Mouse (Mus musculus) limb, embryonic 14.5 days (tissue): ENCODE results near the gene Gm11562. TPM values are rescaled to one million over a fixed set of nuclear protein-coding genes. Genes with fewer than 3 reads are reported as not detected.
"Not testable (repeated sequence)": the region's sequence is repeated elsewhere in the genome, so short reads cannot be mapped to it uniquely, and the experiment has no call there.

Experiments
- ATAC-seq: fragments of 200-750 bp; cut with Nextera tagmentation; 2 replicates; pipeline ENCODE4 v1.8.0; 2017; ENCODE audit warnings: low read depth, moderate number of reproducible peaks, moderate TSS enrichment; ENCODE audit not compliant: low FRiP score
- DNase-seq: peaks from one replicate; pipeline ENCODE4 v3.0.0-alpha.2; 2015; ENCODE audit warnings: low spot score
- H3K27ac ChIP-seq: fragments of 300-500 bp; sonication (generic); replicated peaks from 2 replicates; pipeline ENCODE4 v1.5.1; 2014; ENCODE audit warnings: low read depth, mild to moderate bottlenecking, low read length, moderate library complexity, mixed read lengths
- H3K27me3 ChIP-seq: fragments of 300-500 bp; sonication (generic); 2 replicates; pipeline ENCODE4 v1.6.1; 2014; ENCODE audit warnings: low read length, mixed read lengths; ENCODE audit not compliant: control insufficient read depth, insufficient read depth
- H3K36me3 ChIP-seq: fragments of 300-500 bp; sonication (generic); 2 replicates; pipeline ENCODE4 v1.6.1; 2014; ENCODE audit warnings: mild to moderate bottlenecking, low read length, moderate library complexity, mixed read lengths; ENCODE audit not compliant: control insufficient read depth, insufficient read depth
- H3K4me1 ChIP-seq: fragments of 300-500 bp; sonication (generic); 2 replicates; pipeline ENCODE4 v1.6.1; 2014; ENCODE audit warnings: antibody characterized with exemption, low read length, mixed read lengths; ENCODE audit not compliant: control insufficient read depth, insufficient read depth
- H3K4me2 ChIP-seq: fragments of 300-500 bp; sonication (generic); replicated peaks from 2 replicates; pipeline ENCODE4 v1.6.1; 2014; ENCODE audit warnings: low read depth, mild to moderate bottlenecking, low read length, moderate library complexity; ENCODE audit not compliant: severe bottlenecking
- H3K4me3 ChIP-seq: fragments of 300-500 bp; sonication (generic); replicated peaks from 2 replicates; pipeline ENCODE4 v1.5.1; 2014; ENCODE audit warnings: low read length
- H3K9ac ChIP-seq: fragments of 300-500 bp; sonication (generic); 2 replicates; pipeline ENCODE4 v1.6.1; 2014; ENCODE audit warnings: mild to moderate bottlenecking, low read depth, low read length, moderate library complexity; ENCODE audit not compliant: severe bottlenecking
- H3K9me3 ChIP-seq: fragments of 300-500 bp; sonication (generic); 2 replicates; pipeline ENCODE4 v1.6.1; 2016; ENCODE audit warnings: low read length; ENCODE audit not compliant: control insufficient read depth
- POLR2A ChIP-seq: fragments of 200-500 bp; IDR thresholded peaks from 2 replicates; pipeline ENCODE4 v1.8.0; 2012; ENCODE audit warnings: inconsistent platforms, mild to moderate bottlenecking, moderate library complexity, borderline replicate concordance; ENCODE audit not compliant: insufficient read depth, insufficient read length; ENCODE audit errors: extremely low read depth
- WGBS: fragments of 180-500 bp; shearing (Covaris S2); extraction: QIAGEN DNeasy Blood & Tissue Kit; methylation state at CpG from one replicate; pipeline ENCODE4 v1.1.7; 2014; 5-methylcytosine and 5-hydroxymethylcytosine counted together
- polyA plus RNA-seq, 2 experiments: library from polyadenylated mRNA; depleted of rRNA in 1 of 2; stranded (reverse) in 1 of 2; unstranded in 1 of 2; fragments of >200 nt; fragmentation: Nextera tagmentation in 1 of 2; extraction: Ambion mirVana in 1 of 2; gene quantifications; 2 replicates each; pipeline versions ENCODE4 v1.2.1 to v1.2.3; 2012 to 2014

Gm11562 gene
- polyA plus RNA-seq, 2 experiments = not detected

- Histone ChIP-seq H3K27me3 (no peaks in the 10 kb centered on the region), H3K9ac (no peak overlapping the region), H3K27ac (no peak overlapping the region), H3K4me3 (no peak overlapping the region), H3K36me3 (no peaks in the 10 kb centered on the region), H3K4me2 (no peak overlapping the region), H3K4me1 (no peaks in the 10 kb centered on the region), H3K9me3 (no peaks in the 10 kb centered on the region)
- TF ChIP-seq POLR2A = no peak
- no peak for ATAC-seq
- DNase-seq = no peak
- WGBS = 58% methylated on average over 1 of the region's 1 CpGs
Measured at GRCm38 (mm10) chr11:99609126-99609525, 11.1 kb downstream of the Gm11562 start.

- not testable (repeated sequence) for ATAC-seq, H3K4me3 ChIP-seq, H3K9ac ChIP-seq, H3K9me3 ChIP-seq, H3K27me3 ChIP-seq, H3K36me3 ChIP-seq, H3K4me1 ChIP-seq, H3K27ac ChIP-seq, DNase-seq, H3K4me2 ChIP-seq
- 48% methylated on average over 1 of the region's 1 CpGs for WGBS
Measured at GRCm38 (mm10) chr11:99603208-99603607, 17.0 kb downstream of the Gm11562 start, which contains the start of gene Gm11938. Gene Gm11938, minus strand, starts transcription at chr11:99603308.

DNA sequence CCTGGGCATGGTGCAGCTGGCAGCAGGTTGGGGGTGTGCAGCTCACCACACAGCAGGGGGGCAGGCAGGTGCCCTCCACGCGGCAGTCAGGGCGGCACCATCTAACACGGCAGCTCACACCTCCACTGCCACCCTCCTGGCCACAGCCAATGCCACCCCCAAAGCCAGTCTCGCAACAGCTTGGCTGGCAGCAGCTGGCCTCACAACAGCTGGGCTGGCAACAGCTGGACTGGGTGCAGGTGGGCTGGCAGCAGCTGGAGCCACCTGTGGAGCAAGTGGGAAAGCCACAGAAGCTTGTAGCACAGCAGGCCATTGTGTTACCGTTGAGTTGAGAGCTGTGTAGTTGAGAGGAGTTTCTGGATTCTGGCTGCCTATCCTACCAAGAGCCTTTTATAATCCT is 22.5 kb downstream of the Gm11562 start, which contains the start of gene Krtap9-3:
Krtap9-3 (minus strand) TSS at position 364 of the 400 bp plus-strand sequence.
- not testable (repeated sequence) for ATAC-seq, H3K36me3 ChIP-seq, H3K4me3 ChIP-seq, H3K27me3 ChIP-seq, H3K27ac ChIP-seq, H3K4me2 ChIP-seq, DNase-seq, H3K4me1 ChIP-seq, H3K9ac ChIP-seq, H3K9me3 ChIP-seq
- 65% methylated on average over 5 of the region's 6 CpGs for WGBS

- no peaks in the 10 kb centered on the region for H3K9me3 ChIP-seq
- ATAC-seq = no peak
- H3K36me3 ChIP-seq = no peaks in the 10 kb centered on the region
- H3K27ac ChIP-seq = no peak within 1 kb of the TSS
- no peaks in the 10 kb centered on the region for H3K4me1 ChIP-seq
- 46% methylated on average over 3 of the region's 6 CpGs for WGBS
- no peak for DNase-seq
- TF ChIP-seq POLR2A = no peak
- H3K9ac ChIP-seq = no peak within 1 kb of the TSS
- no peak within 1 kb of the TSS for H3K4me3 ChIP-seq
- H3K4me2 ChIP-seq = no peak within 1 kb of the TSS
- H3K27me3 ChIP-seq = no peaks in the 10 kb centered on the region
Measured at GRCm38 (mm10) chr11:99590981-99591380, 29.3 kb downstream of the Gm11562 start, which contains the start of gene Krtap1-3. Gene Krtap1-3, minus strand, starts transcription at chr11:99591339.

DNA sequence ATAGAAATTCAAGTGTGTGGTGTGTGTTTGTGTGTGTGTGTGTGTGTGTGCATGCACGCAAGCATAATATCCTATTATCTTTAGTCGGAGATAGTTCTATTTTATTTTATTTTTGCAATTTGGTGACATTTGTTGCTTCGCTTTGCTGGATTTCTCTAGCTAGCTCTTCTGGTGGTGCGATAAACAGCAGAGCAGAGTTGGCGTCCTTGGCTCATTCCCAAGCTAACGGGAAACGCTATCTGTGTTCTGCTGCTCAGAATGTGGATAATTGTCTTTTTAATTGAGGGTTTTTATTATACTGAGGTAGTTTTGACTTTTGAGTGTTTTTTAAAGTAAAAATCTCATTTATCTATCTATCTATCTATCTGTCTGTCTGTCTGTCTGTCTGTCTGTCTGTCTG is 35.1 kb downstream of the Gm11562 start:
- Histone ChIP-seq H3K4me2 (no peak overlapping the region), H3K36me3 (no peaks in the 10 kb centered on the region), H3K9ac (no peak overlapping the region), H3K4me1 (no peaks in the 10 kb centered on the region), H3K4me3 (no peak overlapping the region), H3K9me3 (no peaks in the 10 kb centered on the region), H3K27ac (no peak overlapping the region), H3K27me3 (no peaks in the 10 kb centered on the region)
- DNase-seq (no peak), ATAC-seq (no peak)
- 90% methylated on average over 7 of the region's 7 CpGs for WGBS
- TF ChIP-seq POLR2A = no peak

DNA sequence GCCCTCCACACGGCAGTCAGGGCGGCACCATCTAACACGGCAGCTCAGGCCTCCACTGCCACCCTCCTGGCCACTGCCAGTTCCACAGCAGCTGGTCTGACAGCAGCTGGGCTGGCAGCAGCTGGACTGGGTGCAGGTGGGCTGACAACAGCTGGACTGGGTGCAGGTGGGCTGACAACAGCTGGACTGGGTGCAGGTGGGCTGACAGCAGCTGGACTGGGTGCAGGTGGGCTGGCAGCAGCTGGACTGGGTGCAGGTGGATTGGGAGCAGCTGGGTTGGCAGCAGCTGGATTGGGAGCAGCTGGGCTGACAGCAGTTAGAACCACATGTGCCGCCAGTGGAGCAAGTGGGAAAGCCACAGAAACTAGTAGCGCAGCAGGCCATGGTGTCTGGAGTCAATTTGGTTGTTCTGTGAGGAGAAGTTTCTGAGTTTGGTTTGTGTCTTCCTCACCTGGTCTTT is 37.0 kb downstream of the Gm11562 start, which contains the start of gene Krtap1-4:
Krtap1-4 (minus strand) TSS at position 410 of the 460 bp plus-strand sequence.
- no peaks in the 10 kb centered on the region for H3K27me3 ChIP-seq
- ATAC-seq (no peak), DNase-seq (no peak)
- H3K4me3 ChIP-seq = no peak within 1 kb of the TSS
- no peaks in the 10 kb centered on the region for H3K4me1 ChIP-seq
- WGBS = 65% methylated on average over 5 of the region's 5 CpGs
- no peak within 1 kb of the TSS for H3K9ac ChIP-seq
- no peaks in the 10 kb centered on the region for H3K36me3 ChIP-seq
- H3K9me3 ChIP-seq = no peaks in the 10 kb centered on the region
- H3K27ac ChIP-seq = no peak within 1 kb of the TSS
- no peak within 1 kb of the TSS for H3K4me2 ChIP-seq
- TF ChIP-seq POLR2A = no peak
